Mouse (Mus musculus): ENCODE measurements around the gene Abcc4.

DNA sequence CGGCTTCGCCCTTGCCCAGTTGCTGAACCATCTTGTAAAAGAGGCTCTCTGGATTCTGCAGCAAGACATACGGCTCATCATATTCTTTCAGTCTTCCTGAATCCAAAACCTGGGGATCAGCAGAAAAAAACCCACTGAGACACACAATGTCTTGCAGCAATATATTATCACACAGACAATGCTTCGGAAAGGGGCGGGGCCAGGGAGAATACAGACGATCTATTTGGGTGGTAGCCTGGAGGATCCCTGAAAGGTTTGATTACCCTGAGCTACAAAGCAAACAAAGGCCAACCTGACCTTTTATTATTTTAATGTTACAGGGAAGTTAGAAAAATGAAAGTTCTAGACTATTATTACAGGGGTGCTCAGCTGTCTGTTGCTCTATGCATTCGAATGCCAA lies 215.5 kb downstream of the Abcc4 start:
- TF ChIP-seq CTCF (IDR thresholded peaks at IDR 0.05; ENCODE audit: low read depth) (no peak), EP300 (IDR thresholded peaks at IDR 0.05; ENCODE audit: low read depth) (no peak)

Data from liver, postnatal 0 days (tissue).